In genomic region chr3:52643796-52644177, GRCm38 (mm10) we compare ENCODE assay signal across 8 mouse cellular contexts.
DNase-seq lines count a peak whose midpoint lies in the region; ATAC-seq and TF ChIP-seq lines count a peak whose summit lies in the region.

No protein-coding gene starts in this region.

- no peak for TF ChIP-seq POLR2A in testis, adult 2 months (IDR thresholded peaks at IDR 0.05; ENCODE audit: control insufficient read depth, low read depth, low read length)

- no peaks in the 10 kb centered on the region for H3K36me3 ChIP-seq in testis, adult 2 months (ENCODE audit: control insufficient read depth, insufficient read depth, low read length)
- no peaks in the 10 kb centered on the region for H3K36me3 ChIP-seq in limb, embryonic 10.5 days

- 80% methylated on average over 10 of the region's 10 CpGs for WGBS in limb, embryonic 10.5 days

- H3K27me3 ChIP-seq in testis, adult 2 months (ENCODE audit: control insufficient read depth, insufficient read depth, low read length), result no peaks in the 10 kb centered on the region
- no peaks in the 10 kb centered on the region for H3K27me3 ChIP-seq in limb, embryonic 10.5 days (ENCODE audit: low read depth, poor library complexity, severe bottlenecking)

- TF ChIP-seq CTCF in testis, adult 2 months (IDR thresholded peaks at IDR 0.05; ENCODE audit: control insufficient read depth, insufficient read depth, insufficient replicate concordance, low read depth, low read length), result no peak

- peak; percentile 35 for DNase-seq in embryo, embryonic 9.5 days (ENCODE audit: extremely low spot score)
- no peak for DNase-seq in embryo, embryonic 11 days
- DNase-seq in testis, postnatal 10 days (ENCODE audit: low spot score), result no peak
- no peak for DNase-seq in limb, embryonic 10.5 days (ENCODE audit: low spot score)
- no peak for DNase-seq in urinary bladder, postnatal 14 days (ENCODE audit: low spot score)
- DNase-seq in left cerebral cortex, postnatal 10 days (ENCODE audit: extremely low spot score in 1 of 2, low spot score in 2 of 2), result no peak

- intact Hi-C loops in left cerebral cortex, postnatal 10 days (cut with DNase I), result no loop called here

- H3K4me3 ChIP-seq in testis, adult 2 months (ENCODE audit: control insufficient read depth, low read depth, low read length), result peak overlapping the region; percentile 20
- H3K4me3 ChIP-seq in limb, embryonic 10.5 days, result no peak overlapping the region

- no peaks in the 10 kb centered on the region for H3K9me3 ChIP-seq in limb, embryonic 10.5 days (replicated peaks)

- H3K27ac ChIP-seq in testis, adult 2 months (ENCODE audit: control insufficient read depth, insufficient read depth, low read depth, low read length), result no peak overlapping the region
- peak overlapping the region; percentile 47; the same call in 1 of the 2 replicates for H3K27ac ChIP-seq in limb, embryonic 10.5 days

- no peaks in the 10 kb centered on the region for H3K4me1 ChIP-seq in testis, adult 2 months (ENCODE audit: control insufficient read depth, insufficient read depth, low read length)
- peaks cover 52% of the 10 kb centered on the region for H3K4me1 ChIP-seq in limb, embryonic 10.5 days

- ATAC-seq in frontal cortex, adult (ENCODE audit: low TSS enrichment), result no peak
